20 mouse cellular contexts compared by ENCODE assay signal in genomic region chr11:16830531-16831227, GRCm38 (mm10).
DNase-seq lines count a peak whose midpoint lies in the region; ATAC-seq and TF ChIP-seq lines count a peak whose summit lies in the region.
"Had no signal": no experiment of that assay in that cellular context is flagged by ENCODE, and none has a peak within 500 bp of the region (broad histone marks: within the 10 kb centered on the region; RNA-seq: fewer than 3 reads in every experiment).

No protein-coding gene starts in this region.

- no peak overlapping the region for H3K4me2 ChIP-seq in limb, embryonic 15.5 days
- H3K4me2 ChIP-seq in intestine, embryonic 15.5 days (replicated peaks): no peak overlapping the region
- H3K4me2 ChIP-seq in stomach, postnatal 0 days (replicated peaks; ENCODE audit: low read depth): no peak overlapping the region
- H3K4me2 ChIP-seq in kidney, embryonic 14.5 days (replicated peaks; ENCODE audit: low read depth, low read length): no peak overlapping the region
- H3K4me2 ChIP-seq: forebrain, embryonic 13.5 days had no signal

- no peaks in the 10 kb centered on the region for H3K9me3 ChIP-seq in limb, embryonic 15.5 days
- no peaks in the 10 kb centered on the region for H3K9me3 ChIP-seq in limb, embryonic 10.5 days (replicated peaks)
- H3K9me3 ChIP-seq in intestine, embryonic 15.5 days: no peaks in the 10 kb centered on the region
- no peaks in the 10 kb centered on the region for H3K9me3 ChIP-seq in stomach, postnatal 0 days (ENCODE audit: control insufficient read depth, low read length)
- H3K9me3 ChIP-seq in kidney, embryonic 14.5 days (ENCODE audit: control insufficient read depth, low read length): no peaks in the 10 kb centered on the region
- H3K9me3 ChIP-seq: forebrain, embryonic 13.5 days; heart, embryonic 10.5 days; hindbrain, embryonic 10.5 days had no signal

- no peaks in the 10 kb centered on the region for H3K27me3 ChIP-seq in limb, embryonic 15.5 days
- H3K27me3 ChIP-seq in limb, embryonic 10.5 days (ENCODE audit: low read depth, poor library complexity, severe bottlenecking): no peaks in the 10 kb centered on the region
- no peaks in the 10 kb centered on the region for H3K27me3 ChIP-seq in intestine, embryonic 15.5 days (replicated peaks)
- H3K27me3 ChIP-seq in stomach, postnatal 0 days (ENCODE audit: control insufficient read depth, insufficient read depth, low read length): no peaks in the 10 kb centered on the region
- H3K27me3 ChIP-seq in kidney, embryonic 14.5 days (ENCODE audit: control insufficient read depth, insufficient read depth, low read length): no peaks in the 10 kb centered on the region
- H3K27me3 ChIP-seq: forebrain, embryonic 13.5 days had no signal

- no peak for TF ChIP-seq EP300 in stomach, postnatal 0 days (optimal IDR thresholded peaks at IDR 0.05)

- H3K9ac ChIP-seq in limb, embryonic 15.5 days: no peak overlapping the region
- no peak overlapping the region for H3K9ac ChIP-seq in intestine, embryonic 15.5 days
- no peak overlapping the region for H3K9ac ChIP-seq in stomach, postnatal 0 days (ENCODE audit: low read length)
- no peak overlapping the region for H3K9ac ChIP-seq in kidney, embryonic 14.5 days (ENCODE audit: low read depth, low read length)
- H3K9ac ChIP-seq: forebrain, embryonic 13.5 days had no signal

- WGBS in limb, embryonic 15.5 days: 54% methylated on average over 8 of the region's 8 CpGs
- WGBS in limb, embryonic 10.5 days: 69% methylated on average over 8 of the region's 8 CpGs
- 58% methylated on average over 8 of the region's 8 CpGs for WGBS in intestine, embryonic 15.5 days
- 38% methylated on average over 8 of the region's 8 CpGs for WGBS in stomach, postnatal 0 days
- 60% methylated on average over 8 of the region's 8 CpGs for WGBS in kidney, embryonic 14.5 days

- H3K4me1 ChIP-seq in limb, embryonic 15.5 days: peaks cover 24% of the 10 kb centered on the region; the same call in 1 of the 2 replicates
- H3K4me1 ChIP-seq in limb, embryonic 10.5 days: no peaks in the 10 kb centered on the region
- H3K4me1 ChIP-seq in intestine, embryonic 15.5 days (replicated peaks): 0 out of 2 replicates have a peak, but pooled peaks cover 5% of the 10 kb centered on the region
- H3K4me1 ChIP-seq in stomach, postnatal 0 days (replicated peaks; ENCODE audit: control insufficient read depth, insufficient read depth): no peaks in the 10 kb centered on the region; the same call in 1 of the 2 replicates
- no peaks in the 10 kb centered on the region for H3K4me1 ChIP-seq in kidney, embryonic 14.5 days (ENCODE audit: control insufficient read depth, insufficient read depth, low read length)
- H3K4me1 ChIP-seq: forebrain, embryonic 13.5 days; heart, embryonic 10.5 days; hindbrain, embryonic 10.5 days had no signal

- H3K36me3 ChIP-seq in limb, embryonic 15.5 days: no peaks in the 10 kb centered on the region
- no peaks in the 10 kb centered on the region for H3K36me3 ChIP-seq in limb, embryonic 10.5 days
- no peaks in the 10 kb centered on the region for H3K36me3 ChIP-seq in intestine, embryonic 15.5 days
- no peaks in the 10 kb centered on the region for H3K36me3 ChIP-seq in stomach, postnatal 0 days (ENCODE audit: control insufficient read depth, insufficient read depth, low read length)
- no peaks in the 10 kb centered on the region for H3K36me3 ChIP-seq in kidney, embryonic 14.5 days (ENCODE audit: control insufficient read depth, insufficient read depth, low read length)
- H3K36me3 ChIP-seq: heart, embryonic 10.5 days; hindbrain, embryonic 10.5 days had no signal

- no peak for ATAC-seq in limb, embryonic 15.5 days (ENCODE audit: insufficient number of reproducible peaks, low FRiP score, low TSS enrichment, low read depth)
- ATAC-seq in intestine, embryonic 15.5 days: peak; percentile 78
- ATAC-seq in stomach, postnatal 0 days (ENCODE audit: low FRiP score, low TSS enrichment): peak; percentile 92
- no peak for ATAC-seq in kidney, embryonic 14.5 days (ENCODE audit: low FRiP score, low TSS enrichment)
- ATAC-seq: CD4-positive, CD25-positive, alpha-beta regulatory T cell, adult 4 months had no signal

- no peak for TF ChIP-seq CTCF in stomach, postnatal 0 days (IDR thresholded peaks at IDR 0.05; ENCODE audit: low read depth)

- H3K4me3 ChIP-seq in limb, embryonic 15.5 days: no peak overlapping the region
- no peak overlapping the region for H3K4me3 ChIP-seq in limb, embryonic 10.5 days
- H3K4me3 ChIP-seq in intestine, embryonic 15.5 days (replicated peaks): no peak overlapping the region
- H3K4me3 ChIP-seq in stomach, postnatal 0 days (ENCODE audit: low read depth, low read length): no peak overlapping the region
- no peak overlapping the region for H3K4me3 ChIP-seq in kidney, embryonic 14.5 days (ENCODE audit: low read length)
- H3K4me3 ChIP-seq: forebrain, embryonic 13.5 days; heart, embryonic 10.5 days; hindbrain, embryonic 10.5 days; layer of hippocampus, adult 2 months had no signal

- peak; percentile 62 for DNase-seq in adrenal gland, adult 2 months
- DNase-seq in adrenal gland, postnatal 10 days: no peak
- DNase-seq in limb, embryonic 10.5 days (ENCODE audit: low spot score): no peak
- peak; percentile 42 for DNase-seq in stomach, postnatal 0 days (ENCODE audit: low spot score)
- DNase-seq in layer of hippocampus, adult 9-11 months: no peak
- DNase-seq: cerebellum, adult 11-12 months; cerebellum, postnatal 14 days; kidney, postnatal 10 days; liver; lung, postnatal 10 days; midbrain, embryonic 14.5 days; thymus, postnatal 14 days had no signal

- H3K27ac ChIP-seq in limb, embryonic 15.5 days: peak overlapping the region; percentile 64
- no peak overlapping the region for H3K27ac ChIP-seq in limb, embryonic 10.5 days
- no peak overlapping the region for H3K27ac ChIP-seq in intestine, embryonic 15.5 days
- peak overlapping the region; percentile 64 for H3K27ac ChIP-seq in stomach, postnatal 0 days (replicated peaks)
- no peak overlapping the region for H3K27ac ChIP-seq in kidney, embryonic 14.5 days (ENCODE audit: low read depth, low read length)
- H3K27ac ChIP-seq: forebrain, embryonic 13.5 days; heart, embryonic 10.5 days; hindbrain, embryonic 10.5 days had no signal

Comparison
In these comparisons a context has a peak if more than half of its experiments do, and no peak if none do; other contexts are left out.
1. DNase-seq: peak in adrenal gland, adult 2 months (single experiment) and stomach, postnatal 0 days (single experiment); none in adrenal gland, postnatal 10 days (single experiment), limb, embryonic 10.5 days (single experiment) and layer of hippocampus, adult 9-11 months (single experiment).
2. H3K27ac ChIP-seq: peak in limb, embryonic 15.5 days (single experiment) and stomach, postnatal 0 days (single experiment); none in limb, embryonic 10.5 days (single experiment), intestine, embryonic 15.5 days (single experiment) and kidney, embryonic 14.5 days (single experiment).
3. ATAC-seq: peak in intestine, embryonic 15.5 days (single experiment) and stomach, postnatal 0 days (single experiment); none in limb, embryonic 15.5 days (single experiment) and kidney, embryonic 14.5 days (single experiment).